Mouse (Mus musculus) frontal cortex, postnatal 25 days (tissue): ENCODE results near the gene Plin5.
"Not testable (repeated sequence)": the region's sequence is repeated elsewhere in the genome, so short reads cannot be mapped to it uniquely, and the experiment has no call there.

Experiments
- DNase-seq, 2 experiments: peaks; one replicate each; pipeline ENCODE4 v3.0.0; 2022; ENCODE audit warnings: low spot score in 2 of 2

Gene Plin5

GRCm38 (mm10) chr17:56074097-56074826, 43.1 kb downstream of the Plin5 start:
- peak; percentile 44 to 51 for DNase-seq

- DNase-seq: no peak
Measured at GRCm38 (mm10) chr17:56072243-56072642, 45.2 kb downstream of the Plin5 start.

- no peak for DNase-seq
Measured at GRCm38 (mm10) chr17:56071126-56071525, 46.3 kb downstream of the Plin5 start.

- no peak for DNase-seq
Measured at GRCm38 (mm10) chr17:56069066-56069465, 48.3 kb downstream of the Plin5 start.

- DNase-seq: no peak
Measured at GRCm38 (mm10) chr17:56066451-56066850, 50.9 kb downstream of the Plin5 start.

- DNase-seq: not testable (repeated sequence)
Measured at GRCm38 (mm10) chr17:56065715-56066114, 51.7 kb downstream of the Plin5 start.

- no peak for DNase-seq
Measured at GRCm38 (mm10) chr17:56062081-56062480, 55.3 kb downstream of the Plin5 start.
